Mouse (Mus musculus): ENCODE results near the gene Syne3.

Syne3 gene

GRCm38 (mm10) chr12:104880367-104880766, 129.2 kb downstream of the Syne3 start:
- peak; percentile 64 for DNase-seq

Data from retina, postnatal 1 day (tissue).